Mouse (Mus musculus) forebrain, postnatal 0 days (tissue): ENCODE data around the gene Tnp2. TPM values are rescaled to one million over a fixed set of nuclear protein-coding genes. Genes with fewer than 3 reads are reported as not detected.

Experiments
- ATAC-seq: fragments of 200-750 bp; cut with Nextera tagmentation; 2 replicates; pipeline ENCODE4 v1.8.0; 2017; ENCODE audit warnings: mild to moderate bottlenecking, moderate library complexity
- DNase-seq: peaks from one replicate; pipeline ENCODE4 v3.0.0-alpha.2; 2015
- H3K27ac ChIP-seq: fragments of 300-500 bp; sonication (generic); 2 replicates; pipeline ENCODE4 v1.5.1; 2014; ENCODE audit warnings: low read depth, mild to moderate bottlenecking, antibody characterized with exemption, low read length, moderate library complexity, mixed read lengths
- H3K27me3 ChIP-seq: fragments of 300-500 bp; sonication (generic); 2 replicates; pipeline ENCODE4 v1.6.1; 2014; ENCODE audit warnings: mild to moderate bottlenecking, low read length, mixed read lengths; ENCODE audit not compliant: insufficient read depth
- H3K36me3 ChIP-seq: fragments of 300-500 bp; sonication (generic); 2 replicates; pipeline ENCODE4 v1.6.1; 2014; ENCODE audit warnings: mild to moderate bottlenecking, moderate library complexity; ENCODE audit not compliant: insufficient read depth
- H3K4me1 ChIP-seq: fragments of 300-500 bp; sonication (generic); 2 replicates; pipeline ENCODE4 v1.6.1; 2014; ENCODE audit warnings: antibody characterized with exemption; ENCODE audit not compliant: insufficient read depth
- H3K4me2 ChIP-seq: fragments of 300-500 bp; sonication (generic); 2 replicates; pipeline ENCODE4 v1.6.1; 2014; ENCODE audit warnings: low read depth, mild to moderate bottlenecking, moderate library complexity
- H3K4me3 ChIP-seq: fragments of 300-500 bp; sonication (generic); 2 replicates; pipeline ENCODE4 v1.5.1; 2014; ENCODE audit warnings: low read depth, low read length, mixed read lengths
- H3K9ac ChIP-seq: fragments of 300-500 bp; sonication (generic); 2 replicates; pipeline ENCODE4 v1.6.1; 2014; ENCODE audit warnings: mild to moderate bottlenecking
- H3K9me3 ChIP-seq: fragments of 300-500 bp; sonication (generic); 2 replicates; pipeline ENCODE4 v1.6.1; 2016; ENCODE audit warnings: low read length
- CTCF ChIP-seq: sonication (generic); IDR thresholded peaks from 2 replicates; pipeline ENCODE4 v1.5.1; 2016; ENCODE audit warnings: antibody characterized with exemption, control low read depth, low read depth
- WGBS: fragments of 180-500 bp; shearing (Covaris S2); extraction: QIAGEN DNeasy Blood & Tissue Kit; methylation state at CpG from one replicate; pipeline ENCODE4 v1.1.7; 2014; 5-methylcytosine and 5-hydroxymethylcytosine counted together
- polyA plus RNA-seq: library from polyadenylated mRNA; unstranded; fragments of >200 nt; fragmentation: Nextera tagmentation; extraction: Ambion mirVana; gene quantifications from 2 replicates; pipeline ENCODE4 v1.2.1, GENCODE M21; 2015
- total RNA-seq: library from RNA; depleted of rRNA; stranded (reverse); fragments of >200 nt; gene quantifications from 2 replicates; pipeline ENCODE4 v1.2.3, GENCODE M21; 2014

Gene Tnp2
- total and polyA plus RNA-seq, 2 experiments from 2014 or later: not detected

DNA sequence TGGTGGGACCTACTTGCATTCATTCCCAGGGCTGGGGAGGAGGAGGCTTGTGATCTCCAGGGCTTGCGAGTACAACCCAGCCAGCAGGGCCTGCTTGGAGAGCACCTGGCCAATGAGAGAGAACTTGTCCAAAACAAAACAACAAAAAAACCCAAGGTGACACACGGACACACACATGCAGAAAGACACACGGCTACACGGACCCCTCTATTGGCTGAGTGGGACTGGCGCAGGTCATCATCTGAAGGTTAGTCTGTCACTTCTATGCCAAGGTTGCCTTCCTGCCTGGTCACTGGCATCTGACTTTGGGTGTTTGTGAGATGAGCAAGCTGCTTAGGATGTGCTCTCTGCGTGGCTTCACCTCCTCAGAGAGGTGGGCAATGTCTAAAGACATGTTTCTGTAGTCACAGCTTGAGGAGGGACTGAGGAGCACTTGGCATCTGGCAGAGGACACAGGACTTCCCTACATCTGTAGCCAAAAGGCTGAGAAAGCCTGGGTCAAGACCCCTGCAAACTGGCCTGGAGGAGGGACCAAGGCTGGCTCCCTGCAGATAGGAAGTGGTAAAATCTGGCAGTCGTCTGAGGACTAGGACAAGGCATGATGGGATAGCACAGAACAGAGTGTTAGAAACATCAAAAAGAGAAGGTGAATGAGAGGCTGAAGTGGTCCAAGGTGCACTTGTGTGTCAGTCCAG, 39.5 kb upstream of the Tnp2 start:
- H3K4me2 ChIP-seq: no peak overlapping the region
- no peaks in the 10 kb centered on the region for H3K27me3 ChIP-seq
- no peak for TF ChIP-seq CTCF
- 90% methylated on average over 7 of the region's 7 CpGs for WGBS
- no peak overlapping the region for H3K9ac ChIP-seq
- DNase-seq (no peak), ATAC-seq (no peak)
- H3K4me3 ChIP-seq: no peak overlapping the region
- no peaks in the 10 kb centered on the region for H3K4me1 ChIP-seq
- no peaks in the 10 kb centered on the region for H3K9me3 ChIP-seq
- H3K27ac ChIP-seq: no peak overlapping the region
- H3K36me3 ChIP-seq: no peaks in the 10 kb centered on the region

DNA sequence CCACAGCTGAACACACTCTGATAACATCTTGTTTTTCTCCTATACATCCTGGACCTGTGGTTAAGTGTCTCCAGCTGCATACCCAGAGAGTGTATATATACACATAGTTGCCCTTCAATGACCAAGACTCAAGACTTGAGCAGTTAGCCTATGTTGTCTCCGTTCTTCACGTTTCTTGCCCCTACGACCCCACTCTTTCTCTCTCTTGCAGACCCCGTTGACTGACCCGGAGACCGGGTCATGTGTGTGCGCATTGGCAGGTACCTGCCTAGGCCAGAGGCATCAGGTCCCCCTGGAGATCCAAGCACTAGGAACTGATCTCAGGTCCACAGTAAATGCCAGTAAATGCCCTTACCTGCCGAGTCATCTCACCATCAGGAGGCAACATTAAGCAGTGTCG, 38.8 kb upstream of the Tnp2 start:
- Histone ChIP-seq H3K4me1 (no peaks in the 10 kb centered on the region), H3K27ac (no peak overlapping the region), H3K4me3 (no peak overlapping the region), H3K27me3 (no peaks in the 10 kb centered on the region), H3K36me3 (no peaks in the 10 kb centered on the region), H3K9me3 (no peaks in the 10 kb centered on the region), H3K4me2 (no peak overlapping the region), H3K9ac (no peak overlapping the region)
- WGBS: 93% methylated on average over 9 of the region's 9 CpGs
- no peak for TF ChIP-seq CTCF
- DNase-seq (no peak), ATAC-seq (no peak)

DNA sequence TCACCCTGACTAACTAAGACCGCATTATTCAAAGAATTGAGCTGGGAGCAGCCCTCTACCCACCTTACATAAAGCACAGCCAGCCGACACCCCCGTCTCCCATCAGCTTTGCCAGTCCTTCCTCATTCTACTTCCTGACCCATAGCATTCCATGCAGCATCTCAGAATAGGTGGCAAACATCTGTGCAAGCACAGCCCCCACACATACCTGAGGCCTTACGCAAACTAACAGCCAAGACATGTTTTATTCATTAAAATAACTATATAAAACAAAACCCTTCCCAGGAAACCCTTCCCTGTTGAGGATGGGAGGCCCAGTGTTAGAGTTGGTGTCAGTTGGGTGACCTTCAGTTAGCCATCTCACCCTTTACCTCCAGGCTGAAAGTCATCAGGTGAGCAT, 37.4 kb upstream of the Tnp2 start:
- Histone ChIP-seq H3K9ac (no peak overlapping the region), H3K27me3 (no peaks in the 10 kb centered on the region), H3K27ac (no peak overlapping the region), H3K4me3 (no peak overlapping the region), H3K9me3 (no peaks in the 10 kb centered on the region), H3K4me2 (no peak overlapping the region), H3K4me1 (no peaks in the 10 kb centered on the region), H3K36me3 (no peaks in the 10 kb centered on the region)
- no peak for TF ChIP-seq CTCF
- 91% methylated on average over 4 of the region's 4 CpGs for WGBS
- ATAC-seq (no peak), DNase-seq (no peak)

DNA sequence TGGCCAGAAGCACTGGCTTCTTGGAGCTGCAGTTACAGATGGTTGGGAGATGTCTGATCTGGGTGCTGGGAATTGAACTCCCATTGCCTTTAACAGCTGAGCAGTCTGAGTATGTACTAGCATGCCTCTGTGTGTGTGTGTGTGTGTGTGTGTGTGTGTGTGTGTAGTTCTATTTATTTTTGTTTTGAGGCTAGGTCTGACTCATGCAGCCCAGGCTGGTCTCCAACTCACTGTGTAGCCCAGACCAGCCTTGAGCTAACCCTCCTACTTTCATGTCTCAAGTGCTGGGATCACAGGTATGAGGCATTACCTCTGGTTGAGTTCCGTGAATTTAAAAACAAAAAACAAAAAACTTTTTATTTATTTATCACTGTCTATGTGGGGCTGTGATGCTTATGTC, 36.1 kb upstream of the Tnp2 start:
- H3K4me1 ChIP-seq: no peaks in the 10 kb centered on the region
- no peak overlapping the region for H3K9ac ChIP-seq
- ATAC-seq: no peak
- H3K27me3 ChIP-seq: no peaks in the 10 kb centered on the region
- no peak overlapping the region for H3K27ac ChIP-seq
- no peak for TF ChIP-seq CTCF
- H3K4me2 ChIP-seq: no peak overlapping the region
- H3K36me3 ChIP-seq: no peaks in the 10 kb centered on the region
- no peak for DNase-seq
- H3K4me3 ChIP-seq: no peak overlapping the region
- no peaks in the 10 kb centered on the region for H3K9me3 ChIP-seq
- 95% methylated on average over 1 of the region's 1 CpGs for WGBS

DNA sequence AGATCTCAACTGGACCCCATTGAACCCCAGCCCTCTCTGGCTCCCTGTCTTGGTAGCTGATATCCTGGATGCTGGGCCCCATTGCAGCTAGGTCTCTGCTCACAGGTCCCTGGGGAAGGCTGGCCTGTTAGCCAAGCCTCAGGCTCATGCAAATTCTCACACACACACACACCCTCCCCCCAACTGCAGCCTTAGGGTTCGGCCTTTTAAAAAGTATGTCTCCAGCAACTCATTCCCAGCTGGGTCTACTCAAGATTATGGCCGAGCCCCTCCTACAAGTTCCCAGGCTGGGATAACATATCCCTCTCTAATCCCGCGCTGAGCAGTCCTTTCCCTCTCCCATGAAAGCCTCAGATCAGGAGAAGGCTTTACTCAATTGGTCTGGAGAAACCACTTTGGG, 32.9 kb upstream of the Tnp2 start:
- 82% methylated on average over 4 of the region's 4 CpGs for WGBS

DNA sequence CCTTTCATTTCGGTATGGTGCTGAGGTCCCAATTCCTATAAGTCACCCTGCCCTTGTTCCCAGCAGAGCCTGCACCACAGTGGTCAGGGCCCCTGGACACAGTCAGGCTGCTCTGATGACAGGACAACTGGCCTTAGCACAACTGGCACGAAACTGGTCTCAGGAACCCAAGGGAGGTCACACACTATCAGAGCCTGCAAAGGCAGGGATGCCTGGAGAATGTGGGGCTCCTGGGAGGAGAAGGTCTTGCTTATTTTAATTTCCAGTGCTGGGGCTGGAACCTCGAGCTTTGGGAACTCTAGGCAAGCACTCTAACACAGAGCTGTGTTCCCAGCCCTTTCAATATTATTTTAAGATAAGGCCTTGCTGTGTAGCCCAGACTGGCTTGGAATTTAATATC, 31.5 kb upstream of the Tnp2 start:
- Histone ChIP-seq H3K9me3 (no peaks in the 10 kb centered on the region), H3K27ac (no peak overlapping the region), H3K9ac (no peak overlapping the region), H3K4me1 (no peaks in the 10 kb centered on the region), H3K27me3 (no peaks in the 10 kb centered on the region), H3K4me3 (no peak overlapping the region), H3K4me2 (no peak overlapping the region), H3K36me3 (no peaks in the 10 kb centered on the region)
- 85% methylated on average over 3 of the region's 3 CpGs for WGBS
- no peak for TF ChIP-seq CTCF
- ATAC-seq (no peak), DNase-seq (no peak)

More for the DNA sequence above, 32.9 kb upstream of the Tnp2 start:
- H3K4me1 ChIP-seq: no peaks in the 10 kb centered on the region
- TF ChIP-seq CTCF: no peak
- no peak overlapping the region for H3K4me3 ChIP-seq
- H3K36me3 ChIP-seq: no peaks in the 10 kb centered on the region
- DNase-seq (no peak), ATAC-seq (no peak)
- no peak overlapping the region for H3K27ac ChIP-seq
- no peaks in the 10 kb centered on the region for H3K27me3 ChIP-seq
- no peaks in the 10 kb centered on the region for H3K9me3 ChIP-seq
- no peak overlapping the region for H3K9ac ChIP-seq
- H3K4me2 ChIP-seq: no peak overlapping the region

DNA sequence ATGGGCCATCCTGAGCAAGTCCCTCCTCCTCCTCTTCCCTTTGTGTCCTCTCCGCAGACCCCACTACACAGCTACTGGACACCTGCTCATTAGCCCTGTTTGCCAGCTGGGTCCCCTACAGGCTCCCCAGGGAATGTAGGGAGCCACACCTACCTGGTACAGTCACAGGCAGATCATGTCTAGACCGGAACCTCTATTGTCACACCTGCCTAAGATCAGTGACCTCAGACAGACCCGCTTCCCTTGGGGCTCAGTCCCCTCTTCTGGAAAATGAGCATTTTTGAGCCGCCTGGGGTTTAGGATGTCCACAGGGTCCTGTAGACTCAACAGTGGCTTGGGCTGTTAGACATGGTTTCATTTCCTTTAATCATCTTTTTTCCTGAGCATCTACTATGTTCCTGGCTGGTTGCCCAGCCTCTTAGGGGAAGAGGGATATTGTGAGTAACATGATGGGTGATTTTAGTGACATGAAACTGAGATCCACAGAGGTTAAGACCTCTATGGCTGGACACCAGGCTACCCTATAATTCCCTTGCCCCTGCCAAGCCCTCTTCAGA, 30.2 kb upstream of the Tnp2 start:
- no peak for TF ChIP-seq CTCF
- Histone ChIP-seq H3K27me3 (no peaks in the 10 kb centered on the region), H3K36me3 (no peaks in the 10 kb centered on the region), H3K4me1 (no peaks in the 10 kb centered on the region), H3K4me2 (no peak overlapping the region), H3K4me3 (no peak overlapping the region), H3K9me3 (no peaks in the 10 kb centered on the region), H3K27ac (no peak overlapping the region), H3K9ac (no peak overlapping the region)
- 76% methylated on average over 4 of the region's 4 CpGs for WGBS
- DNase-seq: no peak
- no peak for ATAC-seq
